Mouse (Mus musculus): ENCODE measurements around the gene Prpf38b. TPM values are rescaled to one million over a fixed set of nuclear protein-coding genes. Genes with fewer than 3 reads are reported as not detected.

Prpf38b gene
- total RNA-seq (2023): 120 and 149 TPM in 2 replicates

GRCm38 (mm10) chr3:108911548-108912413 lies at the start of gene Prpf38b:
TSS of gene Prpf38b (minus strand) at chr3:108911727.

GRCm38 (mm10) chr3:108940001-108940633 lies 28.6 kb upstream of the Prpf38b start, which contains the start of gene Gm9857:
TSS of gene Gm9857 (minus strand) at chr3:108940445.

GRCm38 (mm10) chr3:108939573-108939972 lies 28.0 kb upstream of the Prpf38b start, which contains the start of gene Henmt1:
TSS of gene Henmt1 (plus strand) at chr3:108939873.

DNA sequence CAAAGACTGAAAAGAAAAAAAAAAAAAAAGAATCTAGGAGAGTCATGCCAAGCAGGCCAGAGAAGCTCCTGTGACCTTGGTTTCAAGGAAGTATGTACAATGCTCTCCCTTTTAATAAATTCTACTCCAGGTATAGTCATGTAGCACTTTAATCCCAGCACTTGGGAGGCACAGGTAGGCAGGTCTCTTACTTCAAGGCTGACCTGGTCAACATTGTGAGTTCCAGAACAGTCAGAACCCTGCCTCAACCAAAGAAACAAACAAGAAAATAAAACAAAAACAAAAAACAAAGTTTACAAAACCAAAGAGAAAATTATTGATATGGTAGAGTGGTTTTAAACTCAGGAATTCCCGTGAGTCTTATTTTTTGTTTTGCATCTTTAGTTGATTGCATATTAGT lies 21.6 kb downstream of the Prpf38b start, which contains the start of gene Fndc7:
Fndc7 (minus strand) TSS at position 101 of the 400 bp plus-strand sequence.

Other genes starting within 250 kb of the Prpf38b start
- 10.1 and 12.5 TPM in 2 replicates for gene Gpsm2, start 189.4 kb downstream of the Prpf38b start, total RNA-seq (2023)
- not detected in 2 replicates for gene Aknad1, start 172.1 kb downstream of the Prpf38b start, total RNA-seq (2023)
- 34.0 and 45.6 TPM in 2 replicates for gene Stxbp3, start 71.2 kb downstream of the Prpf38b start, total RNA-seq (2023)
- not detected in 2 replicates for gene Fndc7, start 21.7 kb downstream of the Prpf38b start, total RNA-seq (2023)
- gene Henmt1, start 28.1 kb upstream of the Prpf38b start, total RNA-seq (2023): not detected in 2 replicates
- not detected in 2 replicates for gene Gm9857, start 28.7 kb upstream of the Prpf38b start, total RNA-seq (2023)
- gene Fam102b, start 115.9 kb upstream of the Prpf38b start, total RNA-seq (2023): 17.2 and 20.8 TPM in 2 replicates
- gene Slc25a54, start 168.7 kb upstream of the Prpf38b start, total RNA-seq (2023): not detected in 2 replicates
- gene Slc25a24, start 211.4 kb upstream of the Prpf38b start, total RNA-seq (2023): 67.8 and 71.0 TPM in 2 replicates